Mouse (Mus musculus): ENCODE results near the gene Cd79a. TPM values are rescaled to one million over a fixed set of nuclear protein-coding genes. Genes with fewer than 3 reads are reported as not detected.

The Cd79a gene
- total and polyA plus RNA-seq, 3 experiments: 0.23 to 0.61 TPM; not detected in 1

DNA sequence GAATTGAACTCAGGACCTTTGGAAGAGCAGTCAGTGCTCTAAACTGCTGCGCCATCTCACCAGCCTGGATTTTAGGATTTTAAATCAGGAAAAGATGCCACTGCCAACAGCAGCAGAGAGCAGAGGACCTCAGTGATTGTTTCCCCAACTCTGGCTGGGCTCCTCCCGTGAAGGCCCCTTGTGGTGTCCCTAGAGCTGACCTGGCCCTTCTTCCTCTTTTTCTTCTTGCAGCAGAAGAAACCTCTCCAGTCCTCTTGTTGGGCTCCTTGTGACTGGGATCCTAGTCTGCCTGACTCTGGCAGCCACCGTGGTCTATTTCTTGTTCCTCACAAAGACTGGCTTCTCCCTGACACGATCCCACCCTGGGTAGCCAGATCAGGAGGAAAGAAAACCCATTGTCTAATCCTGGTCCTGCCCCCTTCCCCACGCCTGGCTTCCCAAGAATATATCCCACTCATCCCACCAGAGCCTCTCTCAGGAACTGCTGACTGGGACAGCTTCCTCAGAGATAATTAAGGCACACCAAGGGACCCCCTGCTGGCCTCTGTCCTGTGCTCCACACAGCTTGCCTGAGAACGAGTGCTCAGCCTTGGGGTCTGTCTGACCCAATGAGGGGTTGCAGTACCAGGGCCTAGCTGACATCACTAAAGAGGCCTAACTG is 40.6 kb upstream of the Cd79a start:
- H3K4me3 ChIP-seq (ENCODE audit: control insufficient read depth in 1 of 2, insufficient read depth in 1 of 2, low read depth in 2 of 2, low read length in 2 of 2): no peak overlapping the region
- peaks cover 0 to 4% of the 10 kb centered on the region in 2 experiments; a peak in 3 of 4 replicates for H3K27me3 ChIP-seq (ENCODE audit: control insufficient read depth in 1 of 2, insufficient read depth in 2 of 2, low read length in 2 of 2)
- no peak overlapping the region for H3K9ac ChIP-seq (ENCODE audit: control insufficient read depth, low read depth, low read length, poor library complexity, severe bottlenecking)
- peaks cover 0 to 9% of the 10 kb centered on the region in 2 experiments; a peak in 2 of 4 replicates for H3K36me3 ChIP-seq (ENCODE audit: control insufficient read depth in 1 of 2, insufficient read depth in 2 of 2, low read length in 2 of 2)
- DNase-seq (ENCODE audit: low read depth, low spot score): peak; percentile 56
- peaks cover 2 to 15% of the 10 kb centered on the region in 2 experiments; a peak in 3 of 4 replicates for H3K4me1 ChIP-seq (ENCODE audit: control insufficient read depth in 1 of 2, insufficient read depth in 2 of 2, low read length in 2 of 2)
- TF ChIP-seq E2F4 (IDR thresholded peaks at IDR 0.05; ENCODE audit: borderline replicate concordance, low read depth, low read length): no peak
- no peak for TF ChIP-seq TAL1 (IDR thresholded peaks at IDR 0.05; ENCODE audit: low read length)
- TF ChIP-seq RAD21 (IDR thresholded peaks at IDR 0.05; ENCODE audit: low read depth, low read length): no peak
- no peak for TF ChIP-seq CHD1 (IDR thresholded peaks at IDR 0.05; ENCODE audit: low read depth, low read length)
- TF ChIP-seq ELF1 (IDR thresholded peaks at IDR 0.05; ENCODE audit: low read depth, low read length): no peak
- no peak for TF ChIP-seq GABPA (IDR thresholded peaks at IDR 0.05; ENCODE audit: low read depth, low read length)
- TF ChIP-seq MEF2A (IDR thresholded peaks at IDR 0.05; ENCODE audit: extremely low read depth, insufficient replicate concordance, low read depth, low read length, poor library complexity, severe bottlenecking): no peak
- TF ChIP-seq POLR2A (IDR thresholded peaks at IDR 0.05; ENCODE audit: control insufficient read depth in 1 of 2, insufficient read depth in 1 of 2, low read depth in 1 of 2, low read length in 2 of 2, poor library complexity in 1 of 2): no peak
- TF ChIP-seq USF2 (IDR thresholded peaks at IDR 0.05; ENCODE audit: borderline replicate concordance in 1 of 2, insufficient read depth in 1 of 2, low read depth in 1 of 2, low read length in 2 of 2): no peak
- no peak for TF ChIP-seq ZKSCAN1 (IDR thresholded peaks at IDR 0.05; ENCODE audit: low read depth, low read length)
- no peak for TF ChIP-seq SIN3A (IDR thresholded peaks at IDR 0.05; ENCODE audit: low read length)
- TF ChIP-seq USF1 (IDR thresholded peaks at IDR 0.05; ENCODE audit: low read depth, low read length): no peak
- no peaks in the 10 kb centered on the region; the same call in 1 of the 2 replicates for H3K79me2 ChIP-seq (ENCODE audit: control insufficient read depth, insufficient read depth, low read length, poor library complexity)
- H3K9me3 ChIP-seq (replicated peaks; ENCODE audit: insufficient read depth, low read length): no peaks in the 10 kb centered on the region
- no peak overlapping the region for H3K27ac ChIP-seq (ENCODE audit: control insufficient read depth, low read depth, low read length)

DNA sequence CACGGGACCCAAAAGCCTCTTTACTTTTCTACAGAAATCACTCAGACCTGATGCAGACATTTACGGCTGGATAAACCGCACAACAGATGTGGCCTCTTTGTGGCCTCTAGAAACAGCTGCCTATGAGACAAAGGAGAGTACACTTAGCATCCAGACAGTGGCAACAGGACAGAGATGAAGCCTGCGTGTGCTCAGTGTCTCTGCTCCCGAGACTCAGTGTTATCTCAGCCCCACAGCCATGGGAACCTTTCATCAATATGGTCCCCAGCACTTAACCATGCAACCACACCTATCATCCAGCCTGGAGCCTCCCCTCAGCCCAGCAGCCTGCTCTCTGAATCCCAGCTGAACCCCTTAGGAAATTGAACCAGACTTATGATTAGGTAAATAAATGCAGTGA is 37.9 kb upstream of the Cd79a start:
- H3K27me3 ChIP-seq (ENCODE audit: control insufficient read depth in 1 of 2, insufficient read depth in 2 of 2, low read length in 2 of 2): peaks cover 0 to 4% of the 10 kb centered on the region in 2 experiments; a peak in 3 of 4 replicates
- no peak for DNase-seq (ENCODE audit: low read depth, low spot score)
- H3K36me3 ChIP-seq (ENCODE audit: control insufficient read depth in 1 of 2, insufficient read depth in 2 of 2, low read length in 2 of 2): peaks cover 0 to under 1% of the 10 kb centered on the region in 2 experiments; a peak in 2 of 4 replicates
- no peaks in the 10 kb centered on the region for H3K9me3 ChIP-seq (replicated peaks; ENCODE audit: insufficient read depth, low read length)
- H3K4me1 ChIP-seq (ENCODE audit: control insufficient read depth in 1 of 2, insufficient read depth in 2 of 2, low read length in 2 of 2): peaks cover 0 to 4% of the 10 kb centered on the region in 2 experiments; a peak in 2 of 4 replicates
- no peaks in the 10 kb centered on the region for H3K79me2 ChIP-seq (ENCODE audit: control insufficient read depth, insufficient read depth, low read length, poor library complexity)
- no peak overlapping the region for H3K27ac ChIP-seq (ENCODE audit: control insufficient read depth, low read depth, low read length)
- TF ChIP-seq TAL1 (IDR thresholded peaks at IDR 0.05; ENCODE audit: low read length) (0 out of 2 replicates have a peak, but pooled peaks have one; percentile 22), UBTF (IDR thresholded peaks at IDR 0.05; ENCODE audit: borderline replicate concordance, insufficient read depth, low read depth, low read length) (no peak)
- no peak overlapping the region for H3K4me3 ChIP-seq (ENCODE audit: control insufficient read depth in 1 of 2, insufficient read depth in 1 of 2, low read depth in 2 of 2, low read length in 2 of 2)
- H3K9ac ChIP-seq (ENCODE audit: control insufficient read depth, low read depth, low read length, poor library complexity, severe bottlenecking): no peak overlapping the region

Measured in MEL (cell line).